Mouse (Mus musculus) hindbrain, embryonic 11.5 days (tissue): ENCODE data around the gene Wnt4. TPM values are rescaled to one million over a fixed set of nuclear protein-coding genes. Genes with fewer than 3 reads are reported as not detected.

Experiments
- ATAC-seq: fragments of 200-750 bp; cut with Nextera tagmentation; 2 replicates; pipeline ENCODE4 v1.8.0; 2017; ENCODE audit warnings: mild to moderate bottlenecking, moderate TSS enrichment, moderate library complexity; ENCODE audit not compliant: low FRiP score
- DNase-seq: peaks from one replicate; pipeline ENCODE4 v3.0.0-alpha.2; 2015; ENCODE audit warnings: low spot score
- H3K27ac ChIP-seq: fragments of 300-500 bp; sonication (generic); 2 replicates; pipeline ENCODE4 v1.5.1; 2014; ENCODE audit warnings: mild to moderate bottlenecking, low read depth, low read length
- H3K27me3 ChIP-seq: fragments of 300-500 bp; sonication (generic); 2 replicates; pipeline ENCODE4 v1.6.1; 2014; ENCODE audit warnings: mild to moderate bottlenecking, low read length, moderate library complexity, mixed read lengths; ENCODE audit not compliant: control insufficient read depth, insufficient read depth
- H3K36me3 ChIP-seq: fragments of 300-500 bp; sonication (generic); 2 replicates; pipeline ENCODE4 v1.6.1; 2014; ENCODE audit warnings: mild to moderate bottlenecking, low read length, moderate library complexity, mixed read lengths; ENCODE audit not compliant: control insufficient read depth, insufficient read depth
- H3K4me1 ChIP-seq: fragments of 300-500 bp; sonication (generic); replicated peaks from 2 replicates; pipeline ENCODE4 v1.6.1; 2014; ENCODE audit warnings: low read length, mixed read lengths; ENCODE audit not compliant: control insufficient read depth, insufficient read depth
- H3K4me2 ChIP-seq: fragments of 300-500 bp; sonication (generic); replicated peaks from 2 replicates; pipeline ENCODE4 v1.6.1; 2014; ENCODE audit warnings: mild to moderate bottlenecking, low read depth, low read length
- H3K4me3 ChIP-seq: fragments of 300-500 bp; sonication (generic); 2 replicates; pipeline ENCODE4 v1.5.1; 2014; ENCODE audit warnings: low read depth, low read length
- H3K9ac ChIP-seq: fragments of 300-500 bp; sonication (generic); 2 replicates; pipeline ENCODE4 v1.6.1; 2014; ENCODE audit warnings: low read depth, low read length
- H3K9me3 ChIP-seq: fragments of 300-500 bp; sonication (generic); 2 replicates; pipeline ENCODE4 v1.6.1; 2016; ENCODE audit warnings: low read length; ENCODE audit not compliant: control insufficient read depth
- WGBS: fragments of 180-500 bp; shearing (Covaris S2); extraction: QIAGEN DNeasy Blood & Tissue Kit; methylation state at CpG from one replicate; pipeline ENCODE4 v1.1.7; 2014; 5-methylcytosine and 5-hydroxymethylcytosine counted together
- polyA plus RNA-seq: library from polyadenylated mRNA; unstranded; fragments of >200 nt; fragmentation: Nextera tagmentation; extraction: Ambion mirVana; gene quantifications from 2 replicates; pipeline ENCODE4 v1.2.1, GENCODE M21; 2014

The Wnt4 gene
- polyA plus RNA-seq, 1 experiment from 2014 or later: 2.2 TPM

DNA sequence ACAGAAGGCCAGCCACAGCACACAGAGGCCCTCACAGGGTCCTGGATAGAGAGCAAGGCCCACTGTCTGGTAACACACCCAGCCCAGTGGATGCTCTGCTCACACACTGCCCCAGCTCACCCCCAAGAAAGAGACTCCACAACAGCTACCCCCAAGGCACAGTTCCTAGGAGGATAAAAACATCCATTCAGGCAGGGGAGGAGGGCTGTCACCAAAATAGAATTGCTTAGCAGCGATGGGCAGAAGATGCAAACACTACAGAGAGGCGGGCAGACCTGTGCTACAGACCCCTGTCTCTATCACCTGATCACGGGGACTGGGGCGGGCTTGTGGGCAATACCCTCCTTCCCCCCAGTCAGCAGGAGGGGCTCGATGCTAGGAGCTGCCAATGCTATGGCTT lies 17.2 kb downstream of the Wnt4 start:
- WGBS: 76% methylated on average over 5 of the region's 5 CpGs
- no peak for ATAC-seq
- Histone ChIP-seq H3K27me3 (no peaks in the 10 kb centered on the region), H3K36me3 (no peaks in the 10 kb centered on the region), H3K4me3 (no peak overlapping the region), H3K4me1 (no peaks in the 10 kb centered on the region), H3K9me3 (no peaks in the 10 kb centered on the region), H3K27ac (no peak overlapping the region), H3K9ac (no peak overlapping the region; the same call in 1 of the 2 replicates), H3K4me2 (no peak overlapping the region)
- DNase-seq: no peak

GRCm38 (mm10) chr4:137294951-137295350 lies 17.7 kb downstream of the Wnt4 start:
- no peak for ATAC-seq
- whole genome bisulfite sequencing: 89% methylated on average over 8 of the region's 8 CpGs
- Histone ChIP-seq H3K4me3 (no peak overlapping the region), H3K27me3 (no peaks in the 10 kb centered on the region), H3K4me2 (no peak overlapping the region), H3K4me1 (no peaks in the 10 kb centered on the region), H3K36me3 (no peaks in the 10 kb centered on the region), H3K9me3 (no peaks in the 10 kb centered on the region), H3K27ac (no peak overlapping the region), H3K9ac (no peak overlapping the region; the same call in 1 of the 2 replicates)
- DNase-seq: no peak

DNA sequence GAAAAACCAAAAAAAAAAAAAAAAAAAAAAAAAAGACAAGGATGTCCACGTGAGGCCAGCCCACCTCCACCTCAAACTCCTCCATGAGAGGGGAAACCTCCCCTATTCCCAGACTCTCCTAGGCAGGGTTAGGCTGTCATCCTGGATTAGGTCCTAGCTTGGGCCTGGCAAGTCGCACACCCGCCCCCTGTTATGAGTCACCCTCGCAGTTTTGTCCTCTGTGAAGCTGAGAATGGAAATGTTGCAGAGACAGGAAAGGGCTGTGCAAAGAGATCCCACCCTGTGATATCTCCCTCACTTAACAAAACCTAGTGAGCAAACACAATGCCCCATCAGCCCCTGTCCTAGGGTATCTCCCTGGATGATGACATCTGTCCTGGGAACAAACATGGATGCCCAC lies 20.3 kb downstream of the Wnt4 start:
- H3K27me3 ChIP-seq: no peaks in the 10 kb centered on the region
- no peak overlapping the region for H3K4me3 ChIP-seq
- ATAC-seq (no peak), DNase-seq (no peak)
- no peaks in the 10 kb centered on the region for H3K36me3 ChIP-seq
- H3K9ac ChIP-seq: no peak overlapping the region
- no peak overlapping the region for H3K27ac ChIP-seq
- H3K4me2 ChIP-seq: no peak overlapping the region
- no peaks in the 10 kb centered on the region for H3K4me1 ChIP-seq
- no peaks in the 10 kb centered on the region for H3K9me3 ChIP-seq
- 86% methylated on average over 4 of the region's 4 CpGs for WGBS

DNA sequence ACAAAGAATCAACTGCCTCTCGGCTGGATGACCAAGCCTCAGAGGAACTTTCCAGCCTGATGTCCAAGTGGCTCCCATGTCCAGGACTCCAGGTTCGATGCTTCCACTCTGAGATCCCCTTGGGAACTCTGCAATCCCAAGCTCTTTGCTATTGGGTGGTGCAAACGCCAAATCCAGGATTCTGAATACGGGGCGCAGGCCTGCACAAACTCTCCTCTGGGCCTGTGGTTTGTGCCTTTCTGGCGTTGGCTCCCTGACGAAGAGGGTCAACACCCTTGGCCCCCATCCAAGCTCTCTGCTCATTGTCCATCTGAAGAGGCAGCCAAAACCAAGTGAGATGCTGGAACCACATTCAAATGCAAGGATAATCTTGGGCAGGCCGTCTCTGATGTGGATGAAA lies 21.1 kb downstream of the Wnt4 start:
- no peak overlapping the region for H3K4me2 ChIP-seq
- H3K4me3 ChIP-seq: no peak overlapping the region
- H3K36me3 ChIP-seq: no peaks in the 10 kb centered on the region
- H3K27me3 ChIP-seq: no peaks in the 10 kb centered on the region
- H3K9me3 ChIP-seq: no peaks in the 10 kb centered on the region
- H3K9ac ChIP-seq: no peak overlapping the region
- H3K27ac ChIP-seq: no peak overlapping the region
- WGBS: 88% methylated on average over 8 of the region's 8 CpGs
- DNase-seq (no peak), ATAC-seq (no peak)
- no peaks in the 10 kb centered on the region for H3K4me1 ChIP-seq

- no peak overlapping the region for H3K9ac ChIP-seq
- DNase-seq (no peak), ATAC-seq (no peak)
- no peaks in the 10 kb centered on the region for H3K4me1 ChIP-seq
- no peaks in the 10 kb centered on the region for H3K36me3 ChIP-seq
- no peak overlapping the region for H3K4me2 ChIP-seq
- H3K4me3 ChIP-seq: no peak overlapping the region
- H3K27ac ChIP-seq: no peak overlapping the region
- no peaks in the 10 kb centered on the region for H3K27me3 ChIP-seq
- no peaks in the 10 kb centered on the region for H3K9me3 ChIP-seq
- 92% methylated on average over 13 of the region's 13 CpGs for WGBS
Measured at GRCm38 (mm10) chr4:137300227-137300626, 22.9 kb downstream of the Wnt4 start.

DNA sequence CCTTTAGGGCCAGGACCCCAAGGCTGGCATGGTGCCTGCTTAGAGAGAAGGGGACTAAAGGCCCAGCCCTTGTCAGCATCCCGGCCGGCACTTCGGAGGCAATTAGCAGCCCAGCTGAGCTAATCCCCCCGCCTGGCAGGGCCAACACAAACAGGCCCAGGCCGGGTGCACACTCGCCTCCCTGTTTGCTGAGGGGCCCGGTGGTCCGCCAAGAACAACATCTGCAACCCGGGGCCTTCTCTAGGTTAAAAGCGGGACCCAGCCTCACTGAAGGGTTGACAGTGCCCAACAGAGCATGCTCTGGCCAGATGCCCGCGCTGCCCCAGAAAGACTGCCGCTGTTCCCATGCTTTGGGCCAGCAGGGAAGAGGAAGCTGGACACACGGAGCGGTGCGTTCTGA lies 24.3 kb downstream of the Wnt4 start:
- Histone ChIP-seq H3K9me3 (no peaks in the 10 kb centered on the region), H3K27ac (no peak overlapping the region), H3K4me3 (no peak overlapping the region), H3K36me3 (no peaks in the 10 kb centered on the region), H3K4me1 (no peaks in the 10 kb centered on the region; the same call in 1 of the 2 replicates), H3K4me2 (no peak overlapping the region), H3K9ac (no peak overlapping the region), H3K27me3 (no peaks in the 10 kb centered on the region)
- WGBS: 65% methylated on average over 16 of the region's 16 CpGs
- no peak for DNase-seq
- ATAC-seq: no peak

- ATAC-seq (no peak), DNase-seq (no peak)
- Histone ChIP-seq H3K27me3 (no peaks in the 10 kb centered on the region), H3K9ac (no peak overlapping the region), H3K4me1 (no peaks in the 10 kb centered on the region; the same call in 1 of the 2 replicates), H3K4me3 (no peak overlapping the region), H3K9me3 (no peaks in the 10 kb centered on the region), H3K4me2 (no peak overlapping the region), H3K36me3 (no peaks in the 10 kb centered on the region), H3K27ac (no peak overlapping the region)
- 94% methylated on average over 7 of the region's 7 CpGs for WGBS
Measured at GRCm38 (mm10) chr4:137304106-137304505, 26.8 kb downstream of the Wnt4 start.

DNA sequence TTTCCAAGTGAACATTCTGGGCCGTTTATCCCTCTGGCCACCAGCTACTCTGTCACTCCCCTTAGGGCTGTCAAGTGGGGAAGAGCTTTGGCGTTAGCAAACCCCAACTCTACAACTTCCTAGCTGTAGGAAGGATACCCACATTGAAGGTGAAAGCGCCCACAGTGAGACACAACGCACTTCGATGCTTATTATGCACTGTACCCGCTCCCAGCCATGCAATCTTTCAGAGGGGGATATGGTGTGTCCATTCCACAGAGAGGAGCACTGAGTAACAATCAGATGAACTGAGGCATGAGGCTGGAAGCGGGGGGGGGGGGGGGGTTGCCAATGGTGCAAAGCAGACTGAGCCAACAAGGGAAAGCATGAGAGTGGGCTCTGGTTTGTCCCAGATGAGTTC lies 27.8 kb downstream of the Wnt4 start:
- Histone ChIP-seq H3K36me3 (no peaks in the 10 kb centered on the region), H3K4me1 (no peaks in the 10 kb centered on the region; the same call in 1 of the 2 replicates), H3K4me3 (no peak overlapping the region), H3K4me2 (no peak overlapping the region), H3K9ac (no peak overlapping the region), H3K27ac (no peak overlapping the region), H3K9me3 (no peaks in the 10 kb centered on the region), H3K27me3 (no peaks in the 10 kb centered on the region)
- DNase-seq (no peak), ATAC-seq (no peak)
- WGBS: 85% methylated on average over 6 of the region's 7 CpGs

- Histone ChIP-seq H3K36me3 (no peaks in the 10 kb centered on the region), H3K4me2 (no peak overlapping the region), H3K27me3 (no peaks in the 10 kb centered on the region), H3K27ac (0 out of 2 replicates have a peak overlapping the region, but pooled peaks have one; percentile 36), H3K9ac (0 out of 2 replicates have a peak overlapping the region, but pooled peaks have one; percentile 31), H3K4me1 (no peaks in the 10 kb centered on the region; the same call in 1 of the 2 replicates), H3K4me3 (no peak overlapping the region), H3K9me3 (no peaks in the 10 kb centered on the region)
- DNase-seq (no peak), ATAC-seq (no peak)
- WGBS: 77% methylated on average over 13 of the region's 13 CpGs
Measured at GRCm38 (mm10) chr4:137305831-137306576, 28.7 kb downstream of the Wnt4 start.
